Mouse (Mus musculus) forebrain, embryonic 16.5 days (tissue): Measurements from ENCODE around the gene BC051019. TPM values are rescaled to one million over a fixed set of nuclear protein-coding genes. Genes with fewer than 3 reads are reported as not detected.

Experiments
- ATAC-seq: fragments of 200-750 bp; cut with Nextera tagmentation; 2 replicates; pipeline ENCODE4 v1.8.0; 2017; ENCODE audit warnings: mild to moderate bottlenecking, moderate library complexity
- H3K27ac ChIP-seq: fragments of 300-500 bp; sonication (generic); 2 replicates; pipeline ENCODE4 v1.5.1; 2014; ENCODE audit warnings: low read length, control low read depth
- H3K27me3 ChIP-seq: fragments of 300-500 bp; sonication (generic); replicated peaks from 2 replicates; pipeline ENCODE4 v1.6.1; 2014; ENCODE audit warnings: low read length; ENCODE audit not compliant: control insufficient read depth, insufficient read depth
- H3K36me3 ChIP-seq: fragments of 300-500 bp; sonication (generic); 2 replicates; pipeline ENCODE4 v1.6.1; 2014; ENCODE audit not compliant: control insufficient read depth, insufficient read depth
- H3K4me1 ChIP-seq: fragments of 300-500 bp; sonication (generic); replicated peaks from 2 replicates; pipeline ENCODE4 v1.6.1; 2014; ENCODE audit warnings: low read length; ENCODE audit not compliant: control insufficient read depth, insufficient read depth
- H3K4me2 ChIP-seq: fragments of 300-500 bp; sonication (generic); 2 replicates; pipeline ENCODE4 v1.6.1; 2014; ENCODE audit warnings: mild to moderate bottlenecking, low read length, control low read depth
- H3K4me3 ChIP-seq: fragments of 300-500 bp; sonication (generic); replicated peaks from 2 replicates; pipeline ENCODE4 v1.5.1; 2014; ENCODE audit warnings: mild to moderate bottlenecking, low read length, control low read depth
- H3K9ac ChIP-seq: fragments of 300-500 bp; sonication (generic); replicated peaks from 2 replicates; pipeline ENCODE4 v1.6.1; 2014; ENCODE audit warnings: low read depth, low read length, control low read depth
- H3K9me3 ChIP-seq: fragments of 300-500 bp; sonication (generic); 2 replicates; pipeline ENCODE4 v1.6.1; 2016; ENCODE audit warnings: low read length; ENCODE audit not compliant: control insufficient read depth
- WGBS: fragments of 180-500 bp; shearing (Covaris S2); extraction: QIAGEN DNeasy Blood & Tissue Kit; methylation state at CpG from one replicate; pipeline ENCODE4 v1.1.7; 2014; 5-methylcytosine and 5-hydroxymethylcytosine counted together
- polyA plus RNA-seq: library from polyadenylated mRNA; unstranded; fragments of >200 nt; fragmentation: Nextera tagmentation; extraction: Ambion mirVana; gene quantifications from 2 replicates; pipeline ENCODE4 v1.2.1, GENCODE M21; 2015

Gene BC051019
- polyA plus RNA-seq, 1 experiment from 2014 or later = 0.16 TPM

DNA sequence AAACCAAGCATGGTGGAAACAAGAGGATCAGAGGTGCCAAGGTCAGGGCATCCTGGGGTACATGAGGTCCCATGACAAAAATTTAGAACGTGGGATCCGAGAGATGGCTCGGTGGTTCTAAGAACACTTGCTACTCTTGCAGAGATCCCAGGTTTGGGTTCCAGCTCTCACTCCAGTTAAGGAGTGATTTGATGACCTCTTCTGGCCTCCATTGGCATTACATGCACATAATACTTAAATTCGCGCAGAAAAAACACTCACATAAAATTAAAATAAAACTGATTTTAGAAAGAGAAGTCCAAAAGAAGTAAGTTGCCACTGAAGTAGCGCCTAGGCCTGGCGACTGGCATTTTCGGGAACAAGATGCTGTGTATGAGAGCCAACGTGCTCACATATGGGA is 4.4 kb downstream of the BC051019 start:
- H3K27me3 ChIP-seq = no peaks in the 10 kb centered on the region
- no peaks in the 10 kb centered on the region for H3K4me1 ChIP-seq
- H3K9me3 ChIP-seq = no peaks in the 10 kb centered on the region
- H3K27ac ChIP-seq = no peak overlapping the region
- H3K4me3 ChIP-seq = no peak overlapping the region
- 65% methylated on average over 9 of the region's 9 CpGs for WGBS
- no peaks in the 10 kb centered on the region for H3K36me3 ChIP-seq
- H3K4me2 ChIP-seq = no peak overlapping the region
- no peak for ATAC-seq
- no peak overlapping the region for H3K9ac ChIP-seq

DNA sequence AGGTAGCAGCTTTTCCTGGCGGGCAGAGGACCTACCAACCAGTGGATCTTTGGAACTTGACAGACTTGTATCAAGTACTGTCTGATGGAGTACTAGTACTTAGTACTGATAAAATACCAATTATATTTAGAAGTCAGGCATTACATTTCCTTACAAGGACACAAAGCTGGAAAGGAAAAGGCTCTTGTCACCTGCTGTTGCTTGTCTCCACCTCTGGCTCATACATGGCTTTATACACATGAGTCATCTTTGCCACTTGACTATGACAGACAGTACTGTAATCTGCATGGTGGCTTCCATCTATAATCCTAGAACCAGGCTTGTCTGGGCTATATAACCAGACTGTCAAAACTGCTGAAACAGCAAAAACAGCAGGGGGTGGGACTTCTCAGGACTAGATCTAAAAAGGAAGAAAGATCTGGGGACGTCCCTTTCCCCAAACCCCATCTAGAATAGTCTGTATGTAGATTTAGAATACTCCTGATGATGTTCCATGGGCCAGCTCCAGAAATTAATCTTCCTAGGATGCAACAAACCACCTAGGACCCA is 10.1 kb downstream of the BC051019 start:
- WGBS = 86% methylated on average over 2 of the region's 2 CpGs
- H3K27me3 ChIP-seq = no peaks in the 10 kb centered on the region
- no peaks in the 10 kb centered on the region for H3K4me1 ChIP-seq
- H3K27ac ChIP-seq = no peak overlapping the region
- ATAC-seq = no peak
- no peaks in the 10 kb centered on the region; the same call in 1 of the 2 replicates for H3K36me3 ChIP-seq
- H3K4me2 ChIP-seq = no peak overlapping the region
- H3K9ac ChIP-seq = no peak overlapping the region
- H3K9me3 ChIP-seq = no peaks in the 10 kb centered on the region
- H3K4me3 ChIP-seq = no peak overlapping the region

DNA sequence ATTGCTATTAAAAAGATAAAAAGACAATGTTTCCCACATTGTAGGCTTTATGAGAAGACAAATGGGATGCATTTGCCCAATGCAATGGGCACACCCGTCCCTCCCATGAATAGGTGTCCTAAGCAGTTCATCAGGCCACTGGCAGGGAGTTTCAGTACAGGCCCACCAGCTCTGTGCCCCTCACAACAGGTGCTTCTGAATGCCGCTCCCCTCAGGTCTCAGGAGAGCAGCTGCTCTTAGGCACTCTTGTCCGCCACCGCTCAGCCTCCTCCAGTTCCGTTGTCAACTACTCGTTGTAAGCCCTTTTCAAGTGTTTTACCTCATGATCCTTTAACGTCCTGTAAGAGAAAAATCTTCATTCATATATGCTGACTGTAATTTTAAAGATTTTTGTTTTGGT is 11.5 kb downstream of the BC051019 start:
- no peak overlapping the region for H3K4me3 ChIP-seq
- no peak overlapping the region for H3K9ac ChIP-seq
- no peaks in the 10 kb centered on the region for H3K4me1 ChIP-seq
- ATAC-seq = no peak
- H3K4me2 ChIP-seq = no peak overlapping the region
- H3K27me3 ChIP-seq = no peaks in the 10 kb centered on the region
- no peaks in the 10 kb centered on the region; the same call in 1 of the 2 replicates for H3K36me3 ChIP-seq
- H3K27ac ChIP-seq = no peak overlapping the region
- no peaks in the 10 kb centered on the region for H3K9me3 ChIP-seq
- WGBS = 90% methylated on average over 7 of the region's 7 CpGs

DNA sequence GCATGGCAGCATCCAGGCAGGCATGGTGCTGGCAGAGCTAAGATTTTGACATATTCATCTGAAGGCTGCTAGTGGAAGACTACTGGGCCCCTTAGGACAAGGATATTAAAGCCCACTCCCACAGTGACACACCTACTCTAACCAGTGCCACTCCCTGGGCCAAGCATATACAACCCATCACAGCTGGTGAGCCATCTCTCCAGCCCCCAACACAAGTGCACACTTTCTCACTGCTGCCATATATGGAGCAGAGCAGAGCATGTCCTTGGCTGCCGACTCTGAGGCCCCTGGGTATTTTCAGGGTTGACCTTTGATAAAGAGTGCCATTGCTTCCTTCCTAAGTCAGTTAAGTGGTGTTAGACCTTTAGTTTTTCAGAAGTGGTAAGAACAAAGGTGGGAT is 13.6 kb downstream of the BC051019 start:
- ATAC-seq = no peak
- H3K27ac ChIP-seq = no peak overlapping the region
- H3K27me3 ChIP-seq = no peaks in the 10 kb centered on the region
- H3K4me1 ChIP-seq = no peaks in the 10 kb centered on the region; the same call in 1 of the 2 replicates
- H3K4me3 ChIP-seq = no peak overlapping the region
- H3K36me3 ChIP-seq = no peaks in the 10 kb centered on the region; the same call in 1 of the 2 replicates
- no peak overlapping the region for H3K4me2 ChIP-seq
- no peaks in the 10 kb centered on the region for H3K9me3 ChIP-seq
- H3K9ac ChIP-seq = no peak overlapping the region
- 83% methylated on average over 1 of the region's 1 CpGs for WGBS

DNA sequence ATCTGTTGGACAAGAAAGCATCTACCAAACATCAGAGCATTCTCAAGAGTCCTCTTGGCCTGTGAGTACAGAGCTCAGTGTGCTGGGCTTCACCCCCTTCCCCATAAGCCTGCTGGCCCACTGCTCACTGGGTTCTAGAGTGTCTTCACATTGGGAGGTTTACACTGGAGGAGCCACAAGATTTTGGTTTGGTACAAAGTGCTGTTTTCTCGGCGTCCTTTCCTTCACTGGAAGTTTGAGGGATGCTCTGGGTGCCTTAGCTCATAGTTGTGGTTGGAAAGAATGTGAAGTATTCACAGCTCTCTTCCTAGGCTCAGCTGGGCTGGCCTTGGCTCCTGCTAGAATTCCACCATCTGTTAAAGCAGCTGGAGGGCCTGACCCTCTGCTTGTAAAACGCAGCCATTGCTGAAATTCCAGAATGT is 14.7 kb downstream of the BC051019 start:
- Histone ChIP-seq H3K9me3 (no peaks in the 10 kb centered on the region), H3K36me3 (no peaks in the 10 kb centered on the region; the same call in 1 of the 2 replicates), H3K27me3 (no peaks in the 10 kb centered on the region), H3K4me2 (no peak overlapping the region), H3K27ac (no peak overlapping the region), H3K9ac (no peak overlapping the region), H3K4me3 (no peak overlapping the region), H3K4me1 (peaks cover 4% of the 10 kb centered on the region; the same call in 1 of the 2 replicates)
- no peak for ATAC-seq
- WGBS = 77% methylated on average over 3 of the region's 3 CpGs

DNA sequence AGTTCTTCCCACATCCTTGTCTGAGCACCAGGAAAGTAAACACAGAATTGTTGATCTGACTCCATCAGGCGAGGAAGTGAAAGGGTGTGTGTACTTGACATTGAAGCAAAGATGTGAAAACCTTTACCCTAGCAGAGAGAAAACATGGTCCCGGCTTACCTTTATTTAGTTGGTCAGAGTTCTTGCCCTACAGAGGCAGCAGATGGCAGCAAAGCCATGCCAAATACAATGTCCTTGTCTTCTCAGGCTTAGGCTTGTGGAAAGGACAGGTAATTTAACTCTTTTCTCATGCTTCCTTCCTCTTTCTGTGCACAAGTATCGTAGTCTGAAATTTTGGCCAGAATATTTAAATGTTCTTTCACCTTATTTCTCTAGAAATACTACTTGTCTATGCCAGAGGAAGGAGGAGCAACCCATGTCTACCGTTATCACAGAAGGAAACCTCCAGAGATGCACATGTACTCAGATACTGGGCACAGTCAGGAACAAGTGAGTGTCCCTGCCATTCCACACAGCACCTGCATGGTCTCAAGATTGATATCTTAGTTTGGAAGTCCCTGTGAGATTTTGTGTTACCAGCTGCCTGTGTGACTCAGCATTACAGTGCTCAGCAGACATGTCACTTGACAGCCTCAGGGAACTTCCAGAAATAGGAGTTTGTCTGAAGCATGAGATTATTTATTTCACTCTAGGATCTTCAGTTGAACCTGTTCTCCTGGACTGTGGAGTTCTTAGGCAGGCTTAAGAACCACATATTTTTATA is 16.4 kb downstream of the BC051019 start:
- no peak for ATAC-seq
- Histone ChIP-seq H3K27me3 (no peaks in the 10 kb centered on the region), H3K36me3 (no peaks in the 10 kb centered on the region), H3K27ac (no peak overlapping the region), H3K4me2 (no peak overlapping the region), H3K9ac (no peak overlapping the region), H3K4me1 (peaks cover 8% of the 10 kb centered on the region; the same call in 1 of the 2 replicates), H3K4me3 (no peak overlapping the region), H3K9me3 (no peaks in the 10 kb centered on the region)
- WGBS = 51% methylated on average over 4 of the region's 4 CpGs

DNA sequence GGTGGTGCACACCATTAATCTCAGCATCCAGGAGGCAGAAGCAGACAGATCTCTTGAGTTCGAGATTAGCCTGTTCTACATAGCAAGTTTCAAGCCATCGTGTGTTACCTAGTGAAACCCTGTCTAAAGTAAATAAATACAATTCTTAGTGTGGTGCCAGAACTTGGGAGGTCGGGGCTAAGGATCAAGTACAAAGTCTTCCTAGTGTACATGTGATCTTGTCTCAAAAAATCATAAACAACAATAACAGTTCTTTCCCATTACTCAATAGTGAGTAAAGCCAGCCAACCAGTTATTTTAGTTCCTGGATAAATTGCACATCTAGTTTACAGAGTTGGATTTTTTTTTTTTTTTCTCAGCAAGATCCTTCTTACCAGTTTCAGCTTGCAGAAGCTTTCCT is 19.2 kb downstream of the BC051019 start:
- Histone ChIP-seq H3K27me3 (no peaks in the 10 kb centered on the region), H3K27ac (no peak overlapping the region), H3K4me3 (peak overlapping the region; percentile 85), H3K36me3 (no peaks in the 10 kb centered on the region), H3K9me3 (no peaks in the 10 kb centered on the region), H3K4me1 (peaks cover 8% of the 10 kb centered on the region; the same call in 1 of the 2 replicates), H3K4me2 (peak overlapping the region; percentile 87), H3K9ac (no peak overlapping the region)
- ATAC-seq = no peak
- 78% methylated on average over 3 of the region's 3 CpGs for WGBS

DNA sequence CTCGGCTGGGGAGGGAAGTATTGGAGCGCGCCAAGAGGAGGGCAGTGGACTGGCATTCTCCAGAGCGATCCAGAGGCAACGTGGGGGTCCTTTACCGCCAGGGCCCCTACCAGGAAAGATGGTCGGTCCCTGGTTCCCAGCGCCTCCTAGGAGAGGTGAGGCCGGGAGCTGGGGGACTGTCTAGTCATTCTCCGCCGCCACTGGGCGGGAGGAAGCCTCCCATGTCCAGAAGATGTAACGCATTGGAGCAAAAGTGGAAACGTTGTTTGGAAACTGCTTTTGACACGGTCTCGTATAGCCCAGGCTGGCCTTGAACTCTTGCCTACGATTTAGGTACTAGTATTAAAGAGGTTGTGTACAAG is 19.7 kb downstream of the BC051019 start:
- Histone ChIP-seq H3K27me3 (no peaks in the 10 kb centered on the region), H3K9me3 (no peaks in the 10 kb centered on the region), H3K9ac (peak overlapping the region; percentile 78), H3K4me3 (peak overlapping the region; percentile 85), H3K27ac (peak overlapping the region; percentile 56), H3K4me2 (peak overlapping the region; percentile 87), H3K36me3 (no peaks in the 10 kb centered on the region), H3K4me1 (peaks cover 8% of the 10 kb centered on the region; the same call in 1 of the 2 replicates)
- 4% methylated on average over 17 of the region's 17 CpGs for WGBS
- ATAC-seq = no peak

DNA sequence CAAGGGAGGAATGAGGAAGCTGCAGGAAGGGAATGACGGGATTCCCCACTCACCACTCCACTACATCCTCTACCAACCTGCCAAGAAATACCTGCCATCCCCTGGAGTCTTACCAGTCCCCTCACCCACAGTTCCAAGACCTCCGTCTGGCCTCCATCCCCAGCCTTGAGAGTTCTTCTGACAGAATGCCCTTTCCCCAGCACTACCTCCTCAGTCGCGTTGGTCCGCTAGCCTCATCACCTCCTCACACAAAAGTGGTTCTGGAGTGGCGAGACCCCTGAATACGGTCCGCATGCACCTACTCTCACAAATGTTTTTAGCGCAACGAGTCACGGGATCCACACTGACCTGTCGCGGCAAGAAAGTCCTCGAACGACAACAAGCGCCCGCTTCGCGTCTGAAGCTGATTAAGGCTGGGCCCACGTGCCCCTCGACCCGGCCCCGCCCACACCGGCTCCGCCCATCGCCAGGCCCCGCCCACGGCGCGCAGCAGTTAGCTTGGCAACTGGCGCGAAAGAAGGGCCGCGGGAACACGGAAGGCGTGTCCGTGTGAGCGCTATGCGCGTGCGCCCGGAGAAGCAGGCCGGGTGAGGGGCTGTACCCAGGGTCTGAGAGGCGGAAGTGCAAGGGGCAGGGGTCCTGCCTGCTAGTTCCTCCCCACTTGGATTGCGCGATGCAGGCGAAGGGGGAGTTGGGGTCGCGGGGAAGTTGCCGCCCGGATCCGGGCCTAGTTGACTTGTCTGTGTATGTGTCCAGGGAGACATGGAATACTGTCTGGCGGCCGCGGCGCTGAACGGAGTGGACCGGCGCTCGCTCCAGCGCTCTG is 20.2 kb downstream of the BC051019 start, which contains the start of the genes St5 and Akip1:
St5 (minus strand) TSS at position 416 of the 826 bp plus-strand sequence.
Akip1 (plus strand) TSS at position 501 of the 826 bp plus-strand sequence.
- H3K36me3 ChIP-seq = no peaks in the 10 kb centered on the region
- under 1% methylated on average over 61 of the region's 61 CpGs for WGBS
- H3K4me2 ChIP-seq = peak within 1 kb of the TSS; percentile 87
- peak within 1 kb of the TSS; percentile 85 for H3K4me3 ChIP-seq
- H3K27ac ChIP-seq = peak within 1 kb of the TSS; percentile 56
- no peaks in the 10 kb centered on the region for H3K9me3 ChIP-seq
- H3K9ac ChIP-seq = peak within 1 kb of the TSS; percentile 78
- H3K27me3 ChIP-seq = no peaks in the 10 kb centered on the region
- peaks cover 8% of the 10 kb centered on the region; the same call in 1 of the 2 replicates for H3K4me1 ChIP-seq
- peak; percentile 97 for ATAC-seq
